Mouse (Mus musculus): ENCODE measurements at regions not wholly inside any gene's neighbourhood (a gene's known extent, or its start where the extent isn't known, plus 50 kb on each side); places are given as distances from the start of the nearest gene placed in this dataset.

- TF ChIP-seq CTCF (IDR thresholded peaks at IDR 0.05) (no peak), POLR2A (IDR thresholded peaks at IDR 0.05; ENCODE audit: insufficient read depth, low read depth, low read length) (no peak)
These were observed 192.7 kb upstream of the Pclo start for GRCm38 (mm10) chr5:14322000-14322399.
